Mouse (Mus musculus) midbrain, embryonic 15.5 days (tissue): ENCODE measurements around the gene U2surp. TPM values are rescaled to one million over a fixed set of nuclear protein-coding genes. Genes with fewer than 3 reads are reported as not detected.

Source experiments
- ATAC-seq: fragments of 200-750 bp; cut with Nextera tagmentation; replicated peaks from 2 replicates; pipeline ENCODE4 v1.8.0; 2017; ENCODE audit warnings: moderate TSS enrichment
- H3K27ac ChIP-seq: fragments of 300-500 bp; sonication (generic); 2 replicates; pipeline ENCODE4 v1.5.1; 2015; ENCODE audit warnings: mild to moderate bottlenecking, inconsistent platforms
- H3K27me3 ChIP-seq: fragments of 300-500 bp; sonication (generic); replicated peaks from 2 replicates; pipeline ENCODE4 v1.6.1; 2015; ENCODE audit warnings: inconsistent platforms
- H3K36me3 ChIP-seq: fragments of 300-500 bp; sonication (generic); replicated peaks from 2 replicates; pipeline ENCODE4 v1.6.1; 2015; ENCODE audit warnings: inconsistent platforms
- H3K4me1 ChIP-seq: fragments of 300-500 bp; sonication (generic); 2 replicates; pipeline ENCODE4 v1.6.1; 2015; ENCODE audit warnings: inconsistent platforms
- H3K4me2 ChIP-seq: fragments of 300-500 bp; sonication (generic); 2 replicates; pipeline ENCODE4 v1.6.1; 2015; ENCODE audit warnings: inconsistent platforms, mild to moderate bottlenecking, moderate library complexity
- H3K4me3 ChIP-seq: fragments of 300-500 bp; sonication (generic); 2 replicates; pipeline ENCODE4 v1.5.1; 2015; ENCODE audit warnings: mild to moderate bottlenecking, inconsistent platforms
- H3K9ac ChIP-seq: fragments of 300-500 bp; sonication (generic); 2 replicates; pipeline ENCODE4 v1.6.1; 2015; ENCODE audit warnings: mild to moderate bottlenecking, inconsistent platforms
- H3K9me3 ChIP-seq: fragments of 300-500 bp; sonication (generic); 2 replicates; pipeline ENCODE4 v1.6.1; 2016; ENCODE audit warnings: inconsistent platforms
- WGBS: fragments of 180-500 bp; shearing (Covaris S2); methylation state at CpG from one replicate; pipeline ENCODE4 v1.1.7; 2015; ENCODE audit warnings: mixed read lengths; 5-methylcytosine and 5-hydroxymethylcytosine counted together
- polyA plus RNA-seq: library from polyadenylated mRNA; unstranded; fragments of >200 nt; fragmentation: Nextera tagmentation; extraction: Ambion mirVana; gene quantifications from 2 replicates; pipeline ENCODE4 v1.2.1, GENCODE M21; 2015

U2surp gene
- polyA plus RNA-seq, 1 experiment from 2014 or later, result 129 TPM

DNA sequence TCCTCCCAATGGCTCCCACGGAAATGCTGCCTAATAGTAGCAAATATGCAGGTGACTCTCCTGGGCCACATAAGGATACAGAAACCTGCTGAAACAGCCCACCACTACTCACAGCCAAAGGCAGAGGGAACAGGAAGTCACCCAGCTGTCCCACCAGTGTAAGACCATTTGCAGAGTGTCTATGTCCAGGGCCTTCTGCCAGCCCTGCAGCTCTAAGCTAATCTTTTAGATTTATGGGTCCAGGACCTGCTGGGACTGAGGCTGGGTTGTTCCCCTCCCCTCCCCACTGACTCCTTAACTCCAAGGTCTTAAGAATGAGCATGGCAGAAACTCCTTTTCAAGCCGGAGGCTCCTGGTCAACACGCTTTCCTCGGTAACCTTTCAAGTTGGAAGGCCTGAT, 83.5 kb downstream of the U2surp start:
- ATAC-seq, result no peak
- Histone ChIP-seq H3K36me3 (no peaks in the 10 kb centered on the region), H3K4me3 (no peak overlapping the region), H3K9ac (no peak overlapping the region), H3K27me3 (no peaks in the 10 kb centered on the region), H3K4me2 (no peak overlapping the region), H3K4me1 (no peaks in the 10 kb centered on the region), H3K9me3 (no peaks in the 10 kb centered on the region), H3K27ac (no peak overlapping the region)
- WGBS, result 84% methylated on average over 4 of the region's 4 CpGs

DNA sequence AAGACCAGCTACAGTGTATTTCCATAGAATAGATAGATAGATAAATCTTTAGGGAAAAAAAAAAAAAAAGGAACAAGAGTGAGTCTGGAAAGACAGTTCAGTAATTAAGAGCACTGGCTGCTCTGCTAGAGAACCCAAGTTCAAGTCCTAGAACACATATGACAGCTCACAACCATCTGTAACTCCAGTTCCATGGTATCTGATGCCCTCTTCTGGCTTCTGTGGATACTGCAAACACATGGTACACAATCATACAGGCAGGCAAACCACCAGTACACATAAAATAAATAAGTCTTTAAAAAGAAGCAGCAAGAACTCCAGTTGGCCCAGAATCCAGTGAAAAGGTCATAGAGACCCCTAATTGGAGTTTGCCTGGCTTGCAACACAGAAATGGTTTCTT, 97.9 kb downstream of the U2surp start:
- no peaks in the 10 kb centered on the region for H3K36me3 ChIP-seq
- no peak overlapping the region for H3K4me3 ChIP-seq
- H3K9ac ChIP-seq, result no peak overlapping the region
- H3K4me2 ChIP-seq, result no peak overlapping the region
- no peak for ATAC-seq
- H3K4me1 ChIP-seq, result no peaks in the 10 kb centered on the region
- H3K27ac ChIP-seq, result no peak overlapping the region
- no peaks in the 10 kb centered on the region for H3K27me3 ChIP-seq
- H3K9me3 ChIP-seq, result no peaks in the 10 kb centered on the region

DNA sequence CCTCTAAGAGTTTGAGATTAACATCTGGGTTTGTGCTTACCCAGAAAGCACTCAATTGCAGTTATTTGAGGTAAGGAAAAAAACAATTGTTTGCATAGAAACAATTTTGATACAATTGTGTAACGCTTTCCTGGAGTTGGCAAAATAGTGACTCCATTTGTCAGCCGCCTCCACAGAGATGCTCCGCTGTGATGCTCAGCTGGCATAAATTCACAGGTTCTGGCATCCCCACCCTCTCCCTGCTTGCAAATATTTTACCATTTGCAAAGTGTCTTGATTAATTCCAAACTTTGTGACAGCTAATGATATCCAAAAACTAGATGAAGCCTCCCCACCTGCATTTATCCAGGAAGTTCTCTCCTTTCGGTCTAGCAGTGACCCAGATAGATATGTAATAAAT, 99.7 kb downstream of the U2surp start:
- H3K9ac ChIP-seq, result no peak overlapping the region
- 92% methylated on average over 4 of the region's 4 CpGs for WGBS
- H3K36me3 ChIP-seq, result no peaks in the 10 kb centered on the region
- H3K27me3 ChIP-seq, result no peaks in the 10 kb centered on the region
- no peaks in the 10 kb centered on the region for H3K9me3 ChIP-seq
- no peak overlapping the region for H3K27ac ChIP-seq
- H3K4me2 ChIP-seq, result no peak overlapping the region
- peaks cover 8% of the 10 kb centered on the region for H3K4me1 ChIP-seq
- no peak overlapping the region for H3K4me3 ChIP-seq
- ATAC-seq, result no peak

DNA sequence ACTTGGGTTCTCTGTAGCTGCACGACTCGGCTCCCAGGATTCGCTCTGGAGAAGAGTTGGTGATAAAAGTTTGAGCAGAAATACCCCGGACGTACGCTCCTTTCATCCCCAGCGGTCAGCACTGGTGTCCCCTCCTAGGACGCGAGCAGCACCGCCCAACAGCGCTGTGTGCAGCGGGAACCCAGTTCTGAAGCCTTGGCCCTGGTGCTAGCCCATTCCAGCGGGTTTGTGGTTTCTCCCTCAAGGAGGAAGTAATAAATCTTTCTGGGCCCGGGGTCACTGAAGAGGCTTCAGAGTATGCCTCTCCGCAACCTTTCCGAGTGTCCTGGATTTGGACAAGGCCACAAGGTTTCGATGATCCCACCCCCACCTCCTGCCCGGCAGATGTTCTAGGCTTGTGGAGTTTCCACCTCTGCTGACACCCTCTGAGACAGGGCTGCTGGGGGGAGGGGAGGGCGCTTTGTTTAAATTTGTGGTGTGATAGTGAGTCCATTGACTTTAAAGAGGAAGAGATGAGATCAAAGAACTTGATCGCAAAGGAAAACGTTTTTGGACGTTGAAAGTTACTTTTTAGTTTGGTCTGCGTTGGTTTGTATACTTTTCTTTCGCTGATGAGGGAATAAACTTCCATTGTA, 104.1 kb downstream of the U2surp start:
- Histone ChIP-seq H3K27ac (peak overlapping the region; percentile 87), H3K4me3 (peak overlapping the region; percentile 61), H3K27me3 (no peaks in the 10 kb centered on the region), H3K4me2 (peak overlapping the region; percentile 92), H3K9me3 (no peaks in the 10 kb centered on the region), H3K9ac (peak overlapping the region; percentile 83), H3K36me3 (no peaks in the 10 kb centered on the region), H3K4me1 (peaks cover 30% of the 10 kb centered on the region)
- 1% methylated on average over 24 of the region's 24 CpGs for WGBS
- ATAC-seq, result peak; percentile 37

Other genes with a start within 250 kb of the U2surp start
- 19.2 and 22.6 TPM in 2 replicates for gene Chst2, start 105.3 kb downstream of the U2surp start, polyA plus RNA-seq
- gene Paqr9, start 47.7 kb upstream of the U2surp start, polyA plus RNA-seq, result 5.1 and 5.3 TPM in 2 replicates
- gene Pcolce2, start 125.6 kb upstream of the U2surp start, polyA plus RNA-seq, result 1.3 and 2.9 TPM in 2 replicates
- 7.5 and 8.3 TPM in 2 replicates for gene Trpc1, start 238.4 kb upstream of the U2surp start, polyA plus RNA-seq